Mouse (Mus musculus) erythroblast, embryonic 14.5 days (primary cell): ENCODE results near the gene Tecpr1. TPM values are rescaled to one million over a fixed set of nuclear protein-coding genes. Genes with fewer than 3 reads are reported as not detected.

ENCODE experiments used
- H3K27me3 ChIP-seq: 2 replicates; pipeline ENCODE4 v1.6.1; 2012; ENCODE audit warnings: inconsistent platforms; ENCODE audit not compliant: control insufficient read depth
- H3K36me3 ChIP-seq: 2 replicates; pipeline ENCODE4 v1.6.1; 2012; ENCODE audit warnings: mild to moderate bottlenecking, inconsistent platforms; ENCODE audit not compliant: control insufficient read depth
- H3K4me1 ChIP-seq: 2 replicates; pipeline ENCODE4 v1.6.1; 2012; ENCODE audit warnings: inconsistent platforms; ENCODE audit not compliant: control insufficient read depth
- H3K4me3 ChIP-seq: replicated peaks from 2 replicates; pipeline ENCODE3; 2012; ENCODE audit warnings: moderate library complexity, mild to moderate bottlenecking, inconsistent platforms
- H3K9me3 ChIP-seq: 2 replicates; pipeline ENCODE4 v1.6.1; 2012; ENCODE audit warnings: low read length, inconsistent platforms, mixed read lengths; ENCODE audit not compliant: control insufficient read depth
- GATA1 ChIP-seq: IDR thresholded peaks from 2 replicates; pipeline ENCODE4 v1.6.1; 2012; ENCODE audit warnings: low read length, inconsistent platforms, mixed read lengths
- TAL1 ChIP-seq: IDR thresholded peaks from 3 replicates; pipeline ENCODE4 v1.6.1; 2012; ENCODE audit warnings: low read length, inconsistent platforms, mixed read lengths
- polyA plus RNA-seq: library from polyadenylated mRNA; stranded (reverse); fragments of >175 nt; gene quantifications from 2 replicates; pipeline ENCODE4 v1.2.3, GENCODE M21; 2012

Gene Tecpr1
- polyA plus RNA-seq, 1 experiment = 0.09 TPM

DNA sequence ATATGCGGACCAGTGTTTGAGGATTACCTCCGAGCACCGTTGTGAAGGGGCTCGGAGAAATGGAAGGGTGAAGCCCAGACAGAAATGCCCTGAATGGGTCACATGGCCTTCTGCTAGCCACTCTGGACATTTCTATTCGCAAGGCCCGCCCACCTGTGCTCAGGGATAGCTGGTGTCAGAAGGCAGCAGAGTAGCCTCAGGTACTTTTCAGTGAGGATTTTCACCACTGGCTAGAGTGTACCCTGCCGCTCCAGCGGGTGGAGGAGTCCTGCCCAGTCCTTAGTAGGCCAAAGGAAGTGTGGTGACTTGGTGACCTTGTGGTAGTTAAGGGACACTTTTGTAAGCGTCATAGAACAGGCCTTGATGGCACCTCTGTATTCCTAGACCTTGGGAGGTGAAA, 37.9 kb upstream of the Tecpr1 start:
- Histone ChIP-seq H3K4me1 (peaks cover 20% of the 10 kb centered on the region), H3K4me3 (no peak overlapping the region), H3K27me3 (peaks cover 6% of the 10 kb centered on the region), H3K36me3 (peaks cover 36% of the 10 kb centered on the region), H3K9me3 (no peaks in the 10 kb centered on the region)
- TF ChIP-seq TAL1 (no peak), GATA1 (no peak)

DNA sequence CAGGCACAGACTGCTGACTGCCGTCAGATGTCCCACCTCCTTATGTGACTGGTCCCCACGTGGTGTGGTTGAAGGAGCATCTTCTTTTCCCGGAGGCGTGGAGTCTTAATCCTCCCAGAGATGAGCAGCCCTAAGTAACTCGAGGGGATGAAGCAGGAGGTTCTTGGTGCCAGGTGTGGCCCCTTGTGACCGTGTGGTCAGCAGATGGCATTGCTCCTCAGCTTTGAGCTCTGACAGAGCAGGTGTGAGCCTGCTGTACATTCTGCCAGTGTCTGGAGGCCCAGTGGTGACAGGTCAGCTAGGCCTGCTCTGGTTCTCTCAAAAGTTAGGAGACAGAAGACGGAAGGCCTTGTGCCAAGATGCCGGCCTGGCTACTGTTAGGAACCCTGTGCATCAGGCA, 37.0 kb upstream of the Tecpr1 start:
- Histone ChIP-seq H3K27me3 (peaks cover 13% of the 10 kb centered on the region), H3K36me3 (peaks cover 34% of the 10 kb centered on the region), H3K9me3 (no peaks in the 10 kb centered on the region), H3K4me1 (peaks cover 29% of the 10 kb centered on the region), H3K4me3 (no peak overlapping the region)
- TF ChIP-seq TAL1 (no peak), GATA1 (no peak)

DNA sequence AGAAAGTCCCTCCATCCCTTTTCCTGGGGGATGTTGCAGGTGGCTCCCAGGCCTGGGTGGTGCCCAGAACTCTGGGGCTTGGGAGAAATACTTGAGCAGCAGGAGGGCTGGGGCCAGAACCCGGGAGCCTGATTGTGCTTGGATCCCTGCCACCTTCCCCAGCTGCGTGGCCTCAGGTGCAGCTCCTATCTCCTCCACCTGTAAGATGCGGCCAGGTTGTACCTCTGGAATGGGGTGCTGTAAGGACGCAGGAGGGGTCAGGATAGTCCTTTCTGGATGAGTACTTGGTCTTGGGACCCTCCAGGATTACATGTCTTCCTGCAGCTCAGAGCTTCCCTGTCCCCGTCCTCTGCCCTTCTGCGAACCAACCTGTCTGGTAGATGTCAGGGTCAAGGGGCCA, 35.8 kb upstream of the Tecpr1 start:
- peaks cover 13% of the 10 kb centered on the region for H3K27me3 ChIP-seq
- TF ChIP-seq TAL1 (no peak), GATA1 (no peak)
- H3K4me1 ChIP-seq = peaks cover 37% of the 10 kb centered on the region
- no peak overlapping the region for H3K4me3 ChIP-seq
- no peaks in the 10 kb centered on the region for H3K9me3 ChIP-seq
- H3K36me3 ChIP-seq = peaks cover 26% of the 10 kb centered on the region

DNA sequence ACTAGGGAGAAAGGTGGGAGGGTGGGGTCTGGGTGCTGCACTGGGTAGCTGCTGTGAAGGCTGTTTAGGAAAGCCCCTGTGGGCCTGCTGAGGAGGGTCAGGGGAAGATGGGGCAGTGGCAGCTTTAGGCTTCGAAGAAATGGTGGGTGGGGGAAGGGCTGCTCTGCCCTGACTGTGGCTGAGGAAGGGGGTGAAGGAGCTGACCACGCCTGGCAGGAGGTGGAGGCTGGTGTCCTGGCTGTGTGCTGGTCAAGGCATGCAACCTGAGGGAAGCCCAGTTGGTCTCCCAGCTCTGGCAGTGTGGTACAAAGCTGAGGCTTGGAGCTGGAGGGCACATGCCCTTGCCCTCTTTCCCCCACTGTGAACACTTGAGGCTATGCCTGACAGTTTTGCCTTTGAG, 35.3 kb upstream of the Tecpr1 start:
- peaks cover 42% of the 10 kb centered on the region for H3K4me1 ChIP-seq
- TF ChIP-seq TAL1 (no peak), GATA1 (no peak)
- H3K36me3 ChIP-seq = peaks cover 24% of the 10 kb centered on the region
- no peak overlapping the region for H3K4me3 ChIP-seq
- peaks cover 13% of the 10 kb centered on the region for H3K27me3 ChIP-seq
- H3K9me3 ChIP-seq = no peaks in the 10 kb centered on the region

DNA sequence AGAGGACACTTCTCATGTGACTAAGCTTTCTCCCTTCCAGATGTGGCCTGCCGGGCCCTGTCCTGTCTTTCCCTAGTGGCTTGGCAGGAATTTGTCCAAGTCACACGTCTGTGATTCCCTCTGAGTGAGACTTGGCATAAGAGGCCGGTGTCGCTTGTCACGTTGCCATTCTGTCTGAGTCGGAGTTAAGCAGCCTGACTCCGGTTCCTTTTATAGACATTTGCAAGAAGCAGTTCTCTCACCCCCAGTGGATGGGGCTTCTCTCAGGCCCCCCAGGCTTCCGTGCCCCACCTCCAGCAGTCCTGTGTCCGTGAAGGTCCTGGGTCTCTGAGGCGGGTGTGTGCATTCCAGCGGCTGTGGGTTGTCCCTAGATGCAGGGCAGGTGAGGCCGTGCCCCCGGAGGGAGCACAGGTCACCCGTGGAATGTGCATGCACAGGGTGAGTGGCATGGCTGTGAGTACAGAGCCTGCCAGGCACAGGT, 34.8 kb upstream of the Tecpr1 start:
- Histone ChIP-seq H3K36me3 (peaks cover 24% of the 10 kb centered on the region), H3K4me3 (no peak overlapping the region), H3K4me1 (peaks cover 44% of the 10 kb centered on the region), H3K9me3 (no peaks in the 10 kb centered on the region), H3K27me3 (peaks cover 13% of the 10 kb centered on the region)
- TF ChIP-seq GATA1 = no peak
- TF ChIP-seq TAL1 = no peak

DNA sequence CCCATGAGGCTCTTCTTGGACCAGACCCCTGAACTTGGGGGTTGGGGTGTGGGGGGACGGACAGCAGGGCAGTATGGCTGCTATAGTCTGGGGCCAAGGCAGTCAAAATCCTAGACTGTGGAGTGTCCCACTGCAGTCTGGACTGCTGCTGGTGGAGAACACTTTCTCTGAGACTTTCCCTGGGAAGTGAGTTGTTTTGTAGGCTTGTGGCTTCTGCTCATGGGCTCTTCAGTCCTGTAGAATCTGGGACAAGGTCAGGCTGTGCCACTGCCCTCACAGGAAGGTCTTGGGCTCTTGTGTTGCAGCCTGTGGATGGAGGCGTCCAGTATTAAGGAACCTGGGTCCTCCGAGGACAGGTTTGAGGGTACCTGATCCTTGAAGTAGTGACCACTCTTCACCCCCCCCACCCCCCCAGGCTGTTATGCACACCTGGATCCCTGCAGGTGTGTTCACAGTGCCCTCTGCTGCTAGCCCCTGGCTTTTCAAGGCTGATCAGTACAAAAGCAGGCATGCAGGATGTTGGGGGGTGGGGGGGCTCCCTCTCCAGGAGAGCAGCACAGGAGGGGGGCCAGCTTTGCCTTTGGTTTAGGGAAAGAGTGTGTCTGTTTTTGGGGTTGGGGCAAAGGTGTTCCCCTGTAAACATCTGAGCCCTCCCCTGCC, 34.2 kb upstream of the Tecpr1 start:
- H3K4me1 ChIP-seq = peaks cover 44% of the 10 kb centered on the region
- H3K36me3 ChIP-seq = peaks cover 21% of the 10 kb centered on the region
- H3K4me3 ChIP-seq = peak overlapping the region; percentile 76

DNA sequence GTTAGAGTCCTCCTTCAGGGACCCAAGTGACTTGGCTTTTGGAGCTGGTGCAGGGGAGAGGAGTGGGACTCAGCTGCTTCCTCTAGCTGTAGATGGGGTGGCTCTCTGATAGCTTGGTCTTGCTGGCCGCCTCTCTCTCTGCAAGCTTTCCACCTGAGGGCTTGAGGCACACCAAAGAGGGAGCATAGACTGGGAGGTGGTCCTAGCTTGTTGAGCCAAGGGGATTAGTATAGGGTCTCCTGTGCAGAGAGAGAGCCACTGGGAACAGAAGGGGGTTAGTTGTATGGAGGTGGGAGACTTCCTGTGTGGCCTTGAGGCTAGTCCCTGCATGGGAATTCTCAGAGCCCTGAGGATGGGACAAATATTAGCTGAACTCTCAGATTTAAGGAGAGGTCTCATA, 33.5 kb upstream of the Tecpr1 start:
- H3K4me1 ChIP-seq = peaks cover 44% of the 10 kb centered on the region
- no peaks in the 10 kb centered on the region for H3K9me3 ChIP-seq
- peaks cover 13% of the 10 kb centered on the region for H3K27me3 ChIP-seq
- peak overlapping the region; percentile 76 for H3K4me3 ChIP-seq
- H3K36me3 ChIP-seq = peaks cover 21% of the 10 kb centered on the region
- no peak for TF ChIP-seq TAL1

More for the DNA sequence above, 34.2 kb upstream of the Tecpr1 start:
- Histone ChIP-seq H3K27me3 (peaks cover 13% of the 10 kb centered on the region), H3K9me3 (no peaks in the 10 kb centered on the region)
- TF ChIP-seq TAL1 (no peak), GATA1 (no peak)

DNA sequence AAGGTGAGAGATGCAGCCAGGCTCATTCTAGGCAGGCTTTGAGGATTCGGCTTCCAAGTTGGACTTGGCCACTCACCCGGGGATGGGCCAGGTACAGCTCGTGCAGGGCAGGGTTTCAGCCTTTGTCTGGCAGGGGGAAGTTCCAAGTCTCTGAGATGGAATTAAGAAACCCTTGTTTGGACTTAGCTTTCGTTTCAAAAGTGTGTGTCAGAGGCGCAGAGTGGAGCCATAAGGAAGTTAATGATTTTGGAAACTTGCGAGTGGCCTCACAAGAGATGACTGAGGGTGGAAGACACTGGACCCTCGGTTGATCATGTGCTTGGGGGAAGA, 33.1 kb upstream of the Tecpr1 start:
- Histone ChIP-seq H3K4me3 (peak overlapping the region; percentile 76), H3K4me1 (peaks cover 44% of the 10 kb centered on the region), H3K27me3 (peaks cover 13% of the 10 kb centered on the region), H3K9me3 (no peaks in the 10 kb centered on the region), H3K36me3 (peaks cover 21% of the 10 kb centered on the region)
- no peak for TF ChIP-seq TAL1

DNA sequence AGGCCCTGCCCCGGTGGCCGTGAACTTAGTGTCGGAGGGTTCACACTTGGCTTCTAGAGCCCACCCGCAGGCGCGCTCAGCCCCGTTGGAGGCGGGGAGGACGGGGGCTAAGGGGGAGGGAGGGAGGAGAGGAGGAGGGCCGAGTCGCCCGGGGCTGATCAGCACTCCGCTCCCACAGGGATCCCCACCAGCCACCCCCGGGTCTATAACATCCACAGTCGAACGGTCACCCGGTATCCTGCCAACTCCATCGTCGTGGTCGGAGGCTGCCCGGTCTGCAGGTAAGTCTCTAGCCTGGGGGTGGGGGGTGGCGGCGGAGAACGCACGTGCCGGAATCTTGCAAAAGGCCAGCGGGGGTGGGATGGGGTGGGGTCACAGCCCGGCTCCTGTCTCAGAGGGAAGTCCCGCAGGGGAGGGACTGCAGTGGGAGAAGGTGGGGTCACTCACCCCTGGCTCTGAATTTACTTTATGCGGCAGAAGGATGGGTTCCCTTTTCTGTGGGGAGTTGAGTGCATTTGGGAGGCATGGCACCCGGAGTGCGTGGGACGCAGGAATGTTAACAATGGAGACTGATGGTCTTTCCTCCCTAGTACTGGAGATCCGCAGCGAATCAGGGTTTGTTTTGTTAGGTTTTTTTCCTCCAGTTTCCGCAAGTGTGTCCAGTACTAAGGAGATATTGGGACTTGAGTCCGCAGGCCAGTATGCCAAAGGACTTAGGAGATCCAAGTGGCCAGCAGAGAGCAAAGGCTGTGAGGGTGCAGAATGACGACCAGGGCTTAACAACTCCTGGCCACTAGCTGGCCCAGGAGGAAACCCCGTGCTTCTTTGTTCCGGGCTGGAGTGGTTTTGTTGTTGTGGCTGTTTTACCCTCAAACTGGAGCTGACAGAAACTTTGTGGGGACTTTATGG, 32.5 kb upstream of the Tecpr1 start:
- H3K9me3 ChIP-seq = no peaks in the 10 kb centered on the region
- H3K4me3 ChIP-seq = peak overlapping the region; percentile 76
- peaks cover 17% of the 10 kb centered on the region for H3K36me3 ChIP-seq
- peaks cover 44% of the 10 kb centered on the region for H3K4me1 ChIP-seq
- TF ChIP-seq TAL1 = no peak
- no peak for TF ChIP-seq GATA1
- H3K27me3 ChIP-seq = peaks cover 13% of the 10 kb centered on the region
